Mouse (Mus musculus) macrophage (primary cell): ENCODE measurements at regions not wholly inside any gene's neighbourhood (a gene's known extent, or its start where the extent isn't known, plus 50 kb on each side); places are given as distances from the start of the nearest gene placed in this dataset.

Source experiments
- H3K27ac ChIP-seq: fragments of 350-480 bp; formaldehyde crosslinking; 2 replicates; pipeline ENCODE4 v1.9.0; 2021
- H3K36me3 ChIP-seq: fragments of 350-480 bp; formaldehyde crosslinking; 2 replicates; pipeline ENCODE4 v1.9.0; 2021; ENCODE audit errors: inconsistent target
- H3K4me3 ChIP-seq: fragments of 350-480 bp; formaldehyde crosslinking; 2 replicates; pipeline ENCODE4 v1.9.0; 2021; ENCODE audit errors: inconsistent target
- H3K79me2 ChIP-seq: fragments of 350-480 bp; formaldehyde crosslinking; 2 replicates; pipeline ENCODE4 v1.9.0; 2021; ENCODE audit errors: inconsistent target
- WGBS: methylation state at CpG from one replicate; pipeline ENCODE4 v1.1.7; 2026; ENCODE audit warnings: inconsistent platforms; ENCODE audit not compliant: missing documents; 5-methylcytosine and 5-hydroxymethylcytosine counted together

DNA sequence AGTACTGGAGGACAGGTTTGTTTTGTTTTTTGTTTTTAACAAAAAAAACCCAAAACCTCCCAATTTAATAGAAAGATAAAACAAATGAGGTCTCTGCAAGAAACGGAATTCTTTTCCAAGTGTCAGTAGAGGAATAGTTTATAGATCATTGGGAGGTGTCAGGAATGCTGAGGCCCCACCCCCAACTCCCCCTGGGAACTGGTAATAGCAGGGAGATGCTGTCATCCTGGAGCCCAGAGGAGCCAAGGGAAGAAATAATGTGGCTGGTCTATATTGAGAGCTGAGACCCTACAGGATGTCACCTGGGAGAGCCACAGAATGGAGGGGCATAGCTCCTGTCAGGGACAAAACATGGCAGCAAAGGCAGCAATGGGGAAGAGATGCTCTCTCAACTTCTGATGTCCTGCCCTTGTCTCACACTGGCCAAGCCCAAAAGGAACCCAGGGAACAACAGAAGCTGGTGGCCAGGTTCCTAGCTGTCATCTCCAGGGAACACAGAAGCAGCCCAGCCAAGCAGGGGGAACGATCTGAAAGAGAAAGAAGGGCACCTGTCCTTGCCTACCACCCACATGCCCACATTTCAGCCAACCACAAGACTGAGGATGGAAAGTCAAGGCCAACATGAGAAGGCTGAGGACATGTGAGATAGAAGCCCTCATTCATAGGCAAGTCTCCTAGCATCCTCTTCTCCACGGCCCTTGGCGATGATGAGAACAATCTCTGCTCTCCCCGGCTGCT, 195.7 kb downstream of the Zfp36l1 start:
- Histone ChIP-seq H3K27ac (no peak overlapping the region), H3K4me3 (no peak overlapping the region), H3K36me3 (no peaks in the 10 kb centered on the region), H3K79me2 (no peaks in the 10 kb centered on the region)
- 97% methylated on average over 5 of the region's 5 CpGs for WGBS

DNA sequence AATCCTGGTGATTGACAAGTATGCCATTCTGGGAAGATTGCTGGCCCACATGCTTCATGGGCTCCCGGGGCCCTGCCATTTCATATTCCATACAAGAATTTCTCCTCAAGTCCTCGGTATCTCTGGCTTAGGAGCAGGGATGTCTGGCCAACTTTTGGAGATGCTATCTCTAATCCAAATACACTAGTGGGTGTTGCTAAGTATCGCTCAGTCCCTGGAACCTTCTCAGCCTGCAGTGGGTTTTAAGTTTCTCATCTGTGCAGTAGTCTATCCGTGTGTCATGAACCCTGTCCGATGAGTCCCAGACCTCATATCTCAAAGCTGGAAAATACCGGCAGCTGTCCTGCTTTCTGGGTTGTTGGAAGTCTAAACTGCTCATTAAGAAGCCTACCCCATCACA, 198.9 kb downstream of the Zfp36l1 start:
- Histone ChIP-seq H3K36me3 (no peaks in the 10 kb centered on the region), H3K4me3 (no peak overlapping the region), H3K79me2 (no peaks in the 10 kb centered on the region), H3K27ac (no peak overlapping the region)
- 96% methylated on average over 6 of the region's 6 CpGs for WGBS

DNA sequence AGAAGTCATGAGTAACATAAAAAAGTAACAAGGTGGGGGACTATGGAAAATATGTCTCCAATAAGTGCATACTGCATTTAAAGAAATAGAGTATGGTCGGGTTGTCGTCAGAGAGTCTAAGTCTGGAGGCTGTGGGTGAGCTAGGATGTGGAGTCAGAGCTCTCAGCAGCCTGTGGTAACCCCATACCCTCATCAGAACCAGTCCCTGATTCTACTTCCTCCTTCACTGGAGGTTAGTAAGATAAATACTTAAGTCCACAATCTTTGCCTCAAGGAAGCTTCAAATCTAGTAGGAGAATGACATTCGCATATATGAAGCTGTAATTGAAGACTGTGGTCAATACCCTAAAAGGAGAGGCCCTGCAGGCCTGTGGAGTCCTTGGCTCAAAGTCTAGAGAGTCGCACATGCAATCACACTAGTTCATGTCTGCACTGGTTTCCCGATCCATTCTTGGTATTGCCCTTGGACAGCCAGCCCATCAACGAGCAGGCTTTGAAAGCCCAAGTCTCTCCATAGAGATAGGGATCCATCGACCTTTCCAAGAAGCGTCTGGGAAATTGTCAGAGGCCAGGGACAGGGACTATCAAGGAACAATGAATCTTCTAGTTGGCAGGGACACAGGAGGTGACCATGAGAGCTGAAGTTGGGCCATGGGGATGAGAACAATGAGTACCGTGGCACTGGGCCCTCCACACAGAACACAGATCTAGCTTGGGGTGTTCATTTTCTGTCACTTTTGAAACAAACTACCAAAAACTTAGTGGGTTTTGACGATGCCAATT, 200.3 kb downstream of the Zfp36l1 start:
- WGBS = 80% methylated on average over 10 of the region's 10 CpGs
- no peaks in the 10 kb centered on the region for H3K36me3 ChIP-seq

DNA sequence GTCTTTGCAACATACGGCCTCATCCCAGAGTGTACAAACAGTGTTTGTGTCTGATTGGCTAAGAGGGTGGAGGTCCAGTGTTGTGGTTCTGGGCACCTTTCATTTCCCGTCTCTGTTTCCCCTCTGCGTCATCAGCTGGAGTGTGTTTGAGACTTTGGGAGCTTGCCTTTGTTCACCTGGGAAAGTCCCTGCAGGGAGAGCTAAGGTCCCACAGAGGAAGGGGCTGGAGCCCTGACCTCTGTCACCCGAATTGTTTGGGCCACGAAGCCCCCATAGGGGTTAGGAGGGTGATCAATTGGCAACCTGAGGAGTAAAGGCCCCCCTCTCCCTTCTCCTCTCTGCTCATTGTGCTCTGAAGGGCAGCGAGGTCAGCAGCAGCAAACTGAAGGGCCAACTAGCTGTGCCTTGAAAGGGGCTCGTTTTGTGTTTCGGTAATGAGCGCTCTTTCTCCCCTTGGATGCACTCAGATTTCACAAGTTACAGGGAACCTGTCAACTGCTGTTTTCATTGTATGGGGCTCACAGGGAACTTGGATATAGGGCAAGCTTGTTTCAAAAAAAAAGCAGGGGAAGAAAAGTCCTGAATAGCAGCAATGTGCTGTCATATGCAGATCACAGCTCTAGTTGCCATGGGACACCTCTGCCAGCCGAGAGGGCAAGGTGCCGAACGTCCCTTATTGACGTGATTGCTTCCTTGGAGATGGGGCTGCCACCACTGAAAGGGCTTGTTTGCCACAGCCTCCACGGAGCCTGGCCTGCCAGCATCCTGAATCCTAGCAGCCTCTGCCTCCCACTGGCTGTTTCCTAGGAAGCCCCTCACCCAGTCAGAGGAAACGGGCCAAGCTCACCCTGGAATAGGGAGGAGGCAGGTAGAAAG, 201.7 kb downstream of the Zfp36l1 start:
- no peaks in the 10 kb centered on the region for H3K36me3 ChIP-seq
- H3K27ac ChIP-seq = no peak overlapping the region

More for the DNA sequence above, 200.3 kb downstream of the Zfp36l1 start:
- H3K79me2 ChIP-seq = no peaks in the 10 kb centered on the region
- no peak overlapping the region for H3K27ac ChIP-seq
- H3K4me3 ChIP-seq = no peak overlapping the region

DNA sequence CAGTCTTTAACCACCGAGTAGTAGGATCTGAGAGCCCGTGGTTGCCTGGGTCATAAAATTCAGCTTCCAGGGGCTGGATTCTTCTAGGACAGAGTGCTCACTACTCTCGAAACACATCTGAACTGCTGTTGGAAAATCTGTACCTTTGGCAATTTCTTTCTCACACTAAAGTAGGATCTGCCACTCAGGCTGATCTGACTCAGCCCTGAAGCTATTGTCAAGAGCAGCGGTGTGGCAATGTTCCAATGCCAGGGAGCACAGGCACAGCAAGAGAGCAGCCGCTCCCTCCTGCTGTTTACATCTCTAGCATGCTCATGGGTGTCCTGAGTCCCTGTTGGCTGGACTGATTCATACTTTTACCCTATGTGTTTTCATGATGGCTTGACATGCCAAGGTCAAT, 205.2 kb downstream of the Zfp36l1 start:
- Histone ChIP-seq H3K79me2 (no peaks in the 10 kb centered on the region), H3K27ac (no peak overlapping the region), H3K36me3 (no peaks in the 10 kb centered on the region), H3K4me3 (no peak overlapping the region)
- 83% methylated on average over 5 of the region's 5 CpGs for WGBS

More for the DNA sequence above, 201.7 kb downstream of the Zfp36l1 start:
- WGBS = 83% methylated on average over 15 of the region's 15 CpGs
- H3K79me2 ChIP-seq = no peaks in the 10 kb centered on the region
- no peak overlapping the region for H3K4me3 ChIP-seq

DNA sequence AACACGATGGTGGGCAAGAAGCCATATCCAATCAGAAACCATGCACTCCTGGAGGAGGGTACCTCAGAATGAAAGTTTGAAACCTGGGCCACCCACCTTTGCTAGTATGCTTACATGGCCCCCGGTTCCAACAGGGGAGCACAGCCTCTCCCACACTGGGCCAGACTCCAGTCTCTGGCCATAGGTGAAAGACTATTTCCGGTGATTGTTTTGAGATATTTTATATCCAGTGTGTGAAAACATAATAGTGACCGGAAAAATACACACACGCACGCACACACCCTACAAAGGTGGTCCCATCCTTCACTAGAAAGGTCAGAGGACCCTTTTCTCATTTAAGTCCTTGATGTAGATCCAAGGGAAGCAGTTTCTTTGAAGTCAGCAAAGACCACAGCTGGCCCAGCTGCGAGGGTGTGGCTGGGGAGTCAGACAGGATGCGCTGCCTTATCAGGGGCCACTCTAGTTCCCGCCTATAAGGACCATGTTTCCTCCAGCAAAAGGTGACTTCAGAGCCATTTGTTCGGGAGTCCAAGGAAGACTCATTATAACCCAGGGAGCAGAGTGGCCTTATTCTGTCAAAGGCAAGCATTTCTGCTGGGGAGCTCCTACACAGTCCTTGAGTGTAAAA, 206.0 kb downstream of the Zfp36l1 start:
- 89% methylated on average over 10 of the region's 10 CpGs for WGBS
- H3K27ac ChIP-seq = no peak overlapping the region
- no peak overlapping the region for H3K4me3 ChIP-seq
- no peaks in the 10 kb centered on the region for H3K36me3 ChIP-seq
- H3K79me2 ChIP-seq = no peaks in the 10 kb centered on the region

DNA sequence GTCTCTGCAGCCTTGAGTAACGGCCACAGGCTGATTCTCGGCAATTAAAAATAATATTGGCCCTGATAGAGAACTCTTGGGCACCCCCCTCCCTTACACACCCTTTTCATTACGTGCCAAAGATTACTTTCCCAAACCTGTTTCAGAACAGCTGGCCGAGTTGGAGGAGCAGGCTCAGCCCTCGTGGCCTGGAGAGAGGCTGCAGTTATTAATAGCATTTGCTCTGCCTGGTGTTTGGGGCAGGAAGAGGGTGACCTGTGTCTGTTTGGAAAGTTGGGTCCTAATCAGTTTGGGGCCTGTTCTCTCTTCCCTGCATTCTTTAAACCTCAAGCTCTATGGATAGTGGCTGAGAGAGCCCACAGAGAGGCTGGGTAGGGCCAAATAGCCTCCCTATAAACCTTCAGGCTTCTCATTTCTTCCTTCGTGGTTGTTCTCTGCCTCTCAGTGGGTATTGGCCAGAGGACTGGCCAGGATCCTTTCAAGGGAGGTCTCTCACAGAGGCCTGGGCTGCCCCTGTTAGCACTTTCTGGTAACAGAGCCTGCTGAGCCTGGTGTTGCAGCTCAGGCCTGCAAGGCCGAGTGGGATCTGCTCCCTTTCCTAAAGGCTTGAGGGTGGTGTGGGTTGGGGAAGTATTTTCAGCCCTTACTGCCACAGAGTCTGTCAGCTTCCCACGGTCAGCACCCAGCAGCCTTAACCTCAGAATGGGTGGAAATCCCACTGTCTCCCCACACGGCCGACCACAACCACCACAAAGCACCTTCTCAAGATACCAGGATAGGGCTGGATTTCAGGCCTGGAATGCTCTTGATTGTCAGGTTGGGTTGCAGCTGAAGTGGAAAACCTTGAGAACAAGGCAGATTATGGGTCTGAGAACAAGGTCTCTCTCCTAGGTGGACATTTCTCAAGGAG, 206.7 kb downstream of the Zfp36l1 start:
- Histone ChIP-seq H3K27ac (no peak overlapping the region), H3K4me3 (no peak overlapping the region)
- WGBS = 85% methylated on average over 10 of the region's 10 CpGs

DNA sequence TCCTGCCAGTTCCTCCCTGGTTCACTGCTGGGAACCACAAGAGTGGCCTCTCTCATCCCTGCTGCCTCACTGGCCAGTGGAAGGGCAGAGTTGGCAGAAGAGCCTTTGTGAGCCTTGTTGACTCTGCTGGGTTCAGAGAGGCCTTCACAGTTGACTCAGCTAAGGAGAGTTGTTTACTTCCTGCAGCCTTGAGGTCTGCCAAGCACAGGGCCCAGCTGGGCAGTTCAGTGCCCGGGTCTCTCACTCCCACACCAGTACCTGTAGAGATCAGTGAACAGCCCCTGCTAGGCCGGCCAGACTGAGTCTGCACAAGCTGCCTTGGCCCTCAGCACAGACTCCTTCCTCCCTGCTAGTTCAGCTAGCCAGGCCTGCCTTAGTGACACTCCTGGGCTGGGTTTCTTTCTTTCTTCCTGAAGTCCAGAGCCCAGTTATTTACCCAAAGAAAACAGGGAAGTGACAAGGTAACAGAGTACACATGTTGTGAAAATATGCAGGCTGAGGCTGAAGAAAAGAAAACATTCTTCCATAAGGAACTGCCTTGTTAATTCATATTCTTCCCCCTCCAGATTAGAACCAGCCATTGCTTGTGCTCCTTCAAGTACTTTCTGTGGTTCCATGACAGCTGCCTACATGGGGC, 207.8 kb downstream of the Zfp36l1 start:
- Histone ChIP-seq H3K79me2 (no peaks in the 10 kb centered on the region), H3K4me3 (no peak overlapping the region), H3K27ac (no peak overlapping the region), H3K36me3 (no peaks in the 10 kb centered on the region)
- 48% methylated on average over 2 of the region's 2 CpGs for WGBS

More for the DNA sequence above, 206.7 kb downstream of the Zfp36l1 start:
- Histone ChIP-seq H3K79me2 (no peaks in the 10 kb centered on the region), H3K36me3 (no peaks in the 10 kb centered on the region)

DNA sequence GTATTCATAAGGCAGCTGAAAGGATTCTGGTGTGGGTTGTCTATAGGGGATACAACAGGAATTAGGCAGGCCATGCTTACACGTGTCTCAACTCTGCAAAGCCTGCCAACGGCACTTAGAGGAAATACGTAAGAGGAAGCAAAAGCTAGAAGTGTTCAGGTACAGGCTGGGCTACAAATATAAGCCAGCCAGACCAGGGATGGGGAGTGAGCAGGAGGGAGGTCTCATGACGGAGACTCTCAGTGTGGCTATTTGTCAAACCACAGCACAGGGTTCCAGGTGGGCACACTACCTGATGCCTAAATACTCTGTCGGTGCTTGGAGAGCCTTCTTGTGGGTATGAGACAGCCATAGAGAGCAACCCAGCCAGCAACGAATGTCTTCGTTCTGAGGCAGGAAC, 210.1 kb downstream of the Zfp36l1 start:
- no peak overlapping the region for H3K4me3 ChIP-seq
- no peak overlapping the region for H3K27ac ChIP-seq
- H3K79me2 ChIP-seq = no peaks in the 10 kb centered on the region
- 66% methylated on average over 7 of the region's 7 CpGs for WGBS
- no peaks in the 10 kb centered on the region for H3K36me3 ChIP-seq

DNA sequence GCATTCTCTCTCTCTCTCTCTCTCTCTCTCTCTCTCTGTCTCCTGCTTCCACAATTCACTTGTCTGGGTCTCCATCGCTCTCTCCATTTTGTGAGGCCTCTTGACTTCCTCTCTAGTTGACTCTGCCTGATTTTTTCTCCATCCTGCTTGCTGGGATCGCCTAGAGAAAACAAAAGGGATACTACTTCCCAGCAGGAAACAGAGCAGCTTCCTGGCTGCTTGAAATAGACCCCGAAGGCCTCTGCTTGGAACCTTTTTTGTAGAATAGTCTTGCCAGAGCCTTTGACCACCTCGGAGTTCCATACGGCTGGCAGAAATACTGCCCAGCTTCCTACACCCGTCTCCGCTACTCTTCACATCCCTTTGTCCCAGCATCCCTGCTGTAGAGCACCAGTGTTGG, 210.7 kb downstream of the Zfp36l1 start:
- no peak overlapping the region for H3K27ac ChIP-seq
- WGBS = 83% methylated on average over 7 of the region's 7 CpGs
- H3K4me3 ChIP-seq = no peak overlapping the region
- no peaks in the 10 kb centered on the region for H3K79me2 ChIP-seq
- H3K36me3 ChIP-seq = no peaks in the 10 kb centered on the region

DNA sequence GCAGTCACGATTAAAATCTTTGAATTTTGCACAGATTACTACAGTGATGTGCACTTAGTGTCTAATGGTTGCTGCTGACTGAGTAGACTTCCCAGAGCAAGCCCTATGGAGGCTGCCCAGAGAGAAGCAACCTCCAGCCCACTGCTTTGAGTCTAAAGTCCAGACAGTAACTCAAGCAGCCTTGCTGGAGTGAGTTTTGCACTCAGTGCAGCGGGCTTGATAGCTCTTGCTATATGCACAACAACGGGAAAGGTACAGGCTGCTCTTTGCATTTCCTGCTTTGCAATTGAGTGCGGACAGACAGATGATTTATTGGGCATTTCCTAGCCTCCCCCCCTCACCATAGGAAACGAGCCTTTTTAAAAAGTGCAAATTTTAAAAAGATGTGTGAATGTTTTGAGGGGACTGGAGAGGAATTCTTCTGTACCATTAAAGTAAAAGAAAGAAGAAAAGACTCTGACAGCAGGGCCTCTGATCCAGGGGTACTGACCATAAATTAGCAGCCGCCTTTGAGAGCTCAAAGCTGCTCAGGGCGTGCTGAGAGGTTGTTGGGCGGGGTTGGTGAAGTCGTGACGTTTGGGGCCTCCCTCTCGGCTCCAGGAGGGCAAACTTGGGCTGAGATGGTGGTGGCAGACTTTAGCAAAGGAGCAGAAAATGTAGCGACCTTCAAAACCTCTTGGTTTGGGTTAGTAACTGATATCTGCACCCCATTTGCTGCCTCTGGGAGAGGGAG, 214.4 kb downstream of the Zfp36l1 start:
- WGBS = 42% methylated on average over 12 of the region's 12 CpGs
- H3K27ac ChIP-seq = no peak overlapping the region

DNA sequence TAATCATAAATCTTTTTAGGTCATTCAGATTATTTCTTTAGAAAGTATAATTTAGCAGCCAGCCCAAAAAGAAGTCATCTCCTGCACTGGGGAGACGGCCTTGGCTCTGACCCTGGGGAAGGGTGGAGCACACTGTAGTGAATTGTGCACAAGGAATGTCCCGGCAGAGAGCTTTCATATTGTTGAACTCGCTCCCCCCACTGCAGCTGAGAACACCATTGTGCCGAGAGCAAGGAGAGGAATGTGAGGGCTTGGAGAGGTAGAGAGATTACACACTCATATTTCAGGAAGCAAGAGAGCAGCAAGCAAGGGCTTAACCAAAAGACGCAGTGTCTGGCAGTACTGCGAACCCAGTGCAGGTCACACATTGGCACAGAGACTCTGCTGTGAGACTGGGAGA, 216.8 kb downstream of the Zfp36l1 start:
- H3K4me3 ChIP-seq = no peak overlapping the region
- H3K36me3 ChIP-seq = no peaks in the 10 kb centered on the region
- no peak overlapping the region for H3K27ac ChIP-seq
- WGBS = 68% methylated on average over 6 of the region's 6 CpGs
- no peaks in the 10 kb centered on the region for H3K79me2 ChIP-seq

More for the DNA sequence above, 214.4 kb downstream of the Zfp36l1 start:
- Histone ChIP-seq H3K4me3 (no peak overlapping the region), H3K36me3 (no peaks in the 10 kb centered on the region), H3K79me2 (no peaks in the 10 kb centered on the region)

DNA sequence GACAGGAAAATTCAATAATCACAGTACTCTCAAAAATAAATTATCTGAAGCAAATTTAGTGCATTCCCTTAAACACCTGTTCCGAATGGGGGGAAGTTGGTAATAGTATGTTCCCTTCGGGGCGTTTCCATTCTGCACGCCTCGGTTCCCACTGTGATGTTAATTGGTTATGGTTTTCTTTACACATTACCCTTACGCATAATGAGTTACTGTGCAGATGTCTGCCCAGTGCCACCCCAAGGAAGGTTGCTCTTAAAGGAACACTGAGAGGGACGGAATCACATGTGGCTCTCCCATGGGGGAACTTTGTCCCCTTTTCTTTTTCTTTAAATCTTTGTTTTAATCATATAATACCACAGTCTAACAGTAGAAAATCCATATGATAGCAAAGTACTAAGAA, 217.5 kb downstream of the Zfp36l1 start:
- H3K36me3 ChIP-seq = no peaks in the 10 kb centered on the region
- H3K4me3 ChIP-seq = no peak overlapping the region
- no peaks in the 10 kb centered on the region for H3K79me2 ChIP-seq
- H3K27ac ChIP-seq = no peak overlapping the region
- 97% methylated on average over 7 of the region's 7 CpGs for WGBS
